Mouse (Mus musculus): Measurements from ENCODE around the gene Ppm1n. TPM values are rescaled to one million over a fixed set of nuclear protein-coding genes. Genes with fewer than 3 reads are reported as not detected.
A peak's percentile ranks its signal among the peaks of the same experiment; 100 is the strongest.
"Not testable (repeated sequence)": the region's sequence is repeated elsewhere in the genome, so short reads cannot be mapped to it uniquely, and the experiment has no call there.

The Ppm1n gene
- polyA plus RNA-seq, 1 experiment from 2014 or later = 0.05 TPM

GRCm38 (mm10) chr7:19299194-19299593 is 19.3 kb upstream of the Ppm1n start:
- WGBS (ENCODE audit: insufficient replicate concordance) = 16% methylated on average over 3 of the region's 3 CpGs
- no peak overlapping the region for H3K9ac ChIP-seq
- no peak overlapping the region for H3K4me3 ChIP-seq (replicated peaks)
- peaks cover 29% of the 10 kb centered on the region for H3K4me1 ChIP-seq (replicated peaks)
- H3K4me2 ChIP-seq = no peak overlapping the region
- no peak overlapping the region for H3K27ac ChIP-seq (replicated peaks)
- H3K9me3 ChIP-seq (replicated peaks) = no peaks in the 10 kb centered on the region; the same call in 1 of the 2 replicates
- H3K36me3 ChIP-seq (replicated peaks) = no peaks in the 10 kb centered on the region
- H3K27me3 ChIP-seq = peaks cover 36% of the 10 kb centered on the region
- ATAC-seq (ENCODE audit: insufficient read depth) = no peak

- Histone ChIP-seq H3K9me3 (replicated peaks) (no peaks in the 10 kb centered on the region; the same call in 1 of the 2 replicates), H3K36me3 (replicated peaks) (no peaks in the 10 kb centered on the region), H3K4me3 (replicated peaks) (no peak overlapping the region), H3K9ac (no peak overlapping the region), H3K27ac (replicated peaks) (no peak overlapping the region), H3K4me2 (no peak overlapping the region), H3K27me3 (peaks cover 22% of the 10 kb centered on the region), H3K4me1 (replicated peaks) (peaks cover 26% of the 10 kb centered on the region)
- WGBS (ENCODE audit: insufficient replicate concordance) = 82% methylated on average over 5 of the region's 5 CpGs
- no peak for ATAC-seq (ENCODE audit: insufficient read depth)
These were observed 17.9 kb upstream of the Ppm1n start for GRCm38 (mm10) chr7:19297794-19298193.

GRCm38 (mm10) chr7:19297034-19297433 is 17.2 kb upstream of the Ppm1n start:
- no peak overlapping the region for H3K4me3 ChIP-seq (replicated peaks)
- no peak overlapping the region for H3K9ac ChIP-seq
- H3K27ac ChIP-seq (replicated peaks) = no peak overlapping the region
- no peak overlapping the region for H3K4me2 ChIP-seq
- peaks cover 14% of the 10 kb centered on the region for H3K27me3 ChIP-seq
- no peak for ATAC-seq (ENCODE audit: insufficient read depth)
- 78% methylated on average over 6 of the region's 6 CpGs for WGBS (ENCODE audit: insufficient replicate concordance)
- H3K9me3 ChIP-seq (replicated peaks) = no peaks in the 10 kb centered on the region; the same call in 1 of the 2 replicates
- H3K4me1 ChIP-seq (replicated peaks) = peaks cover 30% of the 10 kb centered on the region
- H3K36me3 ChIP-seq (replicated peaks) = no peaks in the 10 kb centered on the region

GRCm38 (mm10) chr7:19295503-19296185 is 15.8 kb upstream of the Ppm1n start:
- Histone ChIP-seq H3K27ac (replicated peaks) (no peak overlapping the region), H3K36me3 (replicated peaks) (no peaks in the 10 kb centered on the region), H3K27me3 (peaks cover 4% of the 10 kb centered on the region; the same call in 1 of the 2 replicates), H3K4me3 (replicated peaks) (peak overlapping the region; percentile 54), H3K4me1 (replicated peaks) (peaks cover 35% of the 10 kb centered on the region), H3K4me2 (peak overlapping the region; percentile 80), H3K9ac (peak overlapping the region; percentile 48; the same call in 1 of the 2 replicates), H3K9me3 (replicated peaks) (no peaks in the 10 kb centered on the region; the same call in 1 of the 2 replicates)
- 10% methylated on average over 22 of the region's 22 CpGs for WGBS (ENCODE audit: insufficient replicate concordance)
- peak; percentile 20; the same call in 1 of the 2 replicates for ATAC-seq (ENCODE audit: insufficient read depth)

GRCm38 (mm10) chr7:19290969-19291596 is 11.2 kb upstream of the Ppm1n start:
- ATAC-seq (ENCODE audit: insufficient read depth) = peak; percentile 73
- 2% methylated on average over 20 of the region's 20 CpGs for WGBS (ENCODE audit: insufficient replicate concordance)
- Histone ChIP-seq H3K27me3 (peaks cover 15% of the 10 kb centered on the region), H3K9ac (peak overlapping the region; percentile 50), H3K4me2 (peak overlapping the region; percentile 84), H3K9me3 (replicated peaks) (no peaks in the 10 kb centered on the region), H3K27ac (replicated peaks) (peak overlapping the region; percentile 72), H3K4me1 (replicated peaks) (peaks cover 36% of the 10 kb centered on the region), H3K36me3 (replicated peaks) (no peaks in the 10 kb centered on the region), H3K4me3 (replicated peaks) (peak overlapping the region; percentile 56)

- Histone ChIP-seq H3K27ac (replicated peaks) (no peak overlapping the region), H3K9ac (no peak overlapping the region), H3K4me1 (replicated peaks) (peaks cover 26% of the 10 kb centered on the region), H3K27me3 (peaks cover 73% of the 10 kb centered on the region), H3K4me3 (replicated peaks) (no peak overlapping the region), H3K36me3 (replicated peaks) (no peaks in the 10 kb centered on the region), H3K4me2 (no peak overlapping the region), H3K9me3 (replicated peaks) (no peaks in the 10 kb centered on the region)
- ATAC-seq (ENCODE audit: insufficient read depth) = no peak
- 11% methylated on average over 4 of the region's 4 CpGs for WGBS (ENCODE audit: insufficient replicate concordance)
These were observed 4.9 kb upstream of the Ppm1n start for GRCm38 (mm10) chr7:19284763-19285162.

GRCm38 (mm10) chr7:19283406-19283804 is 3.5 kb upstream of the Ppm1n start:
- peaks cover 31% of the 10 kb centered on the region for H3K4me1 ChIP-seq (replicated peaks)
- WGBS (ENCODE audit: insufficient replicate concordance) = 42% methylated on average over 14 of the region's 14 CpGs
- 0 out of 2 replicates have a peak overlapping the region, but pooled peaks have one; percentile 51 for H3K9ac ChIP-seq
- H3K9me3 ChIP-seq (replicated peaks) = no peaks in the 10 kb centered on the region
- no peak for ATAC-seq (ENCODE audit: insufficient read depth)
- peak overlapping the region; percentile 98 for H3K4me2 ChIP-seq
- H3K27me3 ChIP-seq = peaks cover 87% of the 10 kb centered on the region
- no peak overlapping the region for H3K27ac ChIP-seq (replicated peaks)
- no peaks in the 10 kb centered on the region for H3K36me3 ChIP-seq (replicated peaks)
- peak overlapping the region; percentile 58 for H3K4me3 ChIP-seq (replicated peaks)

GRCm38 (mm10) chr7:19282791-19283405 is 3.0 kb upstream of the Ppm1n start:
- peak overlapping the region; percentile 51; the same call in 1 of the 2 replicates for H3K9ac ChIP-seq
- H3K4me1 ChIP-seq (replicated peaks) = peaks cover 31% of the 10 kb centered on the region
- H3K36me3 ChIP-seq (replicated peaks) = no peaks in the 10 kb centered on the region
- H3K4me3 ChIP-seq (replicated peaks) = peak overlapping the region; percentile 58
- H3K27me3 ChIP-seq = peaks cover 92% of the 10 kb centered on the region
- peak overlapping the region; percentile 98 for H3K4me2 ChIP-seq
- no peak overlapping the region for H3K27ac ChIP-seq (replicated peaks)
- peak; percentile 51 for ATAC-seq (ENCODE audit: insufficient read depth)
- no peaks in the 10 kb centered on the region for H3K9me3 ChIP-seq (replicated peaks)
- WGBS (ENCODE audit: insufficient replicate concordance) = 1% methylated on average over 35 of the region's 35 CpGs

GRCm38 (mm10) chr7:19282385-19282784 is 2.5 kb upstream of the Ppm1n start, which contains the start of gene Rtn2:
TSS of gene Rtn2 (plus strand) at chr7:19282624.
- Histone ChIP-seq H3K9me3 (replicated peaks) (no peaks in the 10 kb centered on the region), H3K9ac (peak within 1 kb of the TSS; percentile 51; the same call in 1 of the 2 replicates), H3K4me3 (replicated peaks) (peak within 1 kb of the TSS; percentile 58), H3K4me1 (replicated peaks) (peaks cover 31% of the 10 kb centered on the region), H3K27ac (replicated peaks) (0 out of 2 replicates have a peak within 1 kb of the TSS, but pooled peaks have one; percentile 51), H3K4me2 (peak within 1 kb of the TSS; percentile 98), H3K36me3 (replicated peaks) (no peaks in the 10 kb centered on the region), H3K27me3 (peaks cover 94% of the 10 kb centered on the region)
- ATAC-seq (ENCODE audit: insufficient read depth) = peak; percentile 84
- WGBS (ENCODE audit: insufficient replicate concordance) = 1% methylated on average over 36 of the region's 37 CpGs

- not testable (repeated sequence) for H3K36me3 ChIP-seq (replicated peaks)
- WGBS (ENCODE audit: insufficient replicate concordance) = 24% methylated on average over 6 of the region's 6 CpGs
- 0 out of 2 replicates have a peak overlapping the region, but pooled peaks have one; percentile 51 for H3K27ac ChIP-seq (replicated peaks)
These were observed 1.9 kb upstream of the Ppm1n start for GRCm38 (mm10) chr7:19281680-19282304.

More at GRCm38 (mm10) chr7:19281680-19282304, 1.9 kb upstream of the Ppm1n start:
- Histone ChIP-seq H3K4me2 (peak overlapping the region; percentile 98), H3K27me3 (peaks cover 94% of the 10 kb centered on the region), H3K4me3 (replicated peaks) (peak overlapping the region; percentile 58), H3K4me1 (replicated peaks) (peaks cover 31% of the 10 kb centered on the region)
- not testable (repeated sequence) for H3K9me3 ChIP-seq (replicated peaks); H3K9ac ChIP-seq
- peak; percentile 4; the same call in 1 of the 2 replicates for ATAC-seq (ENCODE audit: insufficient read depth)
